Mouse (Mus musculus): Measurements from ENCODE around the gene Setdb1.

Gene Setdb1

GRCm38 (mm10) chr3:95291041-95291440 lies 66.0 kb downstream of the Setdb1 start:
- no peak for DNase-seq (ENCODE audit: low spot score)

- no peak for DNase-seq (ENCODE audit: low spot score)
These were observed 66.8 kb downstream of the Setdb1 start for GRCm38 (mm10) chr3:95290156-95290555.

- no peak for DNase-seq (ENCODE audit: low spot score)
These were observed 67.6 kb downstream of the Setdb1 start for GRCm38 (mm10) chr3:95289419-95289818.

GRCm38 (mm10) chr3:95287541-95287940 lies 69.5 kb downstream of the Setdb1 start:
- DNase-seq (ENCODE audit: low spot score), result no peak

GRCm38 (mm10) chr3:95286510-95286909 lies 70.5 kb downstream of the Setdb1 start:
- no peak for DNase-seq (ENCODE audit: low spot score)

- DNase-seq (ENCODE audit: low spot score), result no peak
These were observed 71.0 kb downstream of the Setdb1 start for GRCm38 (mm10) chr3:95286011-95286410.

GRCm38 (mm10) chr3:95285390-95285789 lies 71.6 kb downstream of the Setdb1 start:
- DNase-seq (ENCODE audit: low spot score), result no peak

- DNase-seq (ENCODE audit: low spot score), result no peak
These were observed 72.3 kb downstream of the Setdb1 start for GRCm38 (mm10) chr3:95284501-95285281.

- DNase-seq (ENCODE audit: low spot score), result no peak
These were observed 72.9 kb downstream of the Setdb1 start for GRCm38 (mm10) chr3:95284062-95284461.

GRCm38 (mm10) chr3:95283589-95283941 lies 73.4 kb downstream of the Setdb1 start:
- DNase-seq (ENCODE audit: low spot score), result no peak

- peak; percentile 81 for DNase-seq (ENCODE audit: low spot score)
These were observed 74.0 kb downstream of the Setdb1 start for GRCm38 (mm10) chr3:95282865-95283588.

- DNase-seq (ENCODE audit: low spot score), result no peak
These were observed 74.6 kb downstream of the Setdb1 start for GRCm38 (mm10) chr3:95282381-95282864.

GRCm38 (mm10) chr3:95281216-95282126 lies 75.5 kb downstream of the Setdb1 start, which contains the start of the genes Mindy1 and Prune1:
TSS of gene Mindy1 (plus strand) at chr3:95281345.
TSS of gene Prune1 (minus strand) at chr3:95282076.
- peak; percentile 98 for DNase-seq (ENCODE audit: low spot score)

GRCm38 (mm10) chr3:95280747-95281146 lies 76.3 kb downstream of the Setdb1 start:
- DNase-seq (ENCODE audit: low spot score), result no peak

GRCm38 (mm10) chr3:95277149-95277551 lies 79.9 kb downstream of the Setdb1 start:
- no peak for DNase-seq (ENCODE audit: low spot score)

- DNase-seq (ENCODE audit: low spot score), result no peak
These were observed 80.5 kb downstream of the Setdb1 start for GRCm38 (mm10) chr3:95276428-95276934.

GRCm38 (mm10) chr3:95275161-95275560 lies 81.8 kb downstream of the Setdb1 start:
- DNase-seq (ENCODE audit: low spot score), result no peak

- DNase-seq (ENCODE audit: low spot score), result no peak
These were observed 82.5 kb downstream of the Setdb1 start for GRCm38 (mm10) chr3:95274453-95274852.
